Mouse (Mus musculus): ENCODE measurements at regions not wholly inside any gene's neighbourhood (a gene's known extent, or its start where the extent isn't known, plus 50 kb on each side); places are given as distances from the start of the nearest gene placed in this dataset.

DNA sequence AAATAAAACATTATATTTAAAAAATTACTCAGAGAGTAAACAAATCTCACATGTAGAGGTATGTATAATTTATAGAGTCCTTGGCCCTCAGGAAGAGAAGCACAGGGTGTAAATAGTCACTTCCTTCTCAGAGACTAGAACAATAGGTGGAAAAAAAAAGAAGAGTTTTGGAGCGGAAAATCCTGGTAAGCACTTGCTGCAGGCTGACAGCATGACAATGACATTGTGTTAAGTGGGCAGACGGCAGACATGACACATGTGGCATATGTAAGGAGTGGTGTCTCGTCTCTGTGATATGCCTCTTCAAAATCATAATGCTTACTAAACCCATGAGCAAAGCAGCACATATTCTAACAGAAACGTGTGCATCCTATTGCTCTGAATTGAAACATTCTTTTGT, 1126.7 kb downstream of the Car8 start:
- TF ChIP-seq CTCF (IDR thresholded peaks at IDR 0.05): no peak
- TF ChIP-seq EP300 (IDR thresholded peaks at IDR 0.05): peak; percentile 93

All from lung, postnatal 0 days (tissue).